Mouse (Mus musculus) forebrain, embryonic 11.5 days (tissue): ENCODE measurements around the gene Apmap. TPM values are rescaled to one million over a fixed set of nuclear protein-coding genes. Genes with fewer than 3 reads are reported as not detected.
"Not testable (repeated sequence)": the region's sequence is repeated elsewhere in the genome, so short reads cannot be mapped to it uniquely, and the experiment has no call there.

Source experiments
- ATAC-seq: fragments of 200-750 bp; cut with Nextera tagmentation; replicated peaks from 2 replicates; pipeline ENCODE4 v1.8.0; 2017; ENCODE audit warnings: moderate TSS enrichment; ENCODE audit not compliant: low FRiP score
- DNase-seq: peaks from one replicate; pipeline ENCODE4 v3.0.0-alpha.2; 2017; ENCODE audit warnings: low spot score
- H3K27ac ChIP-seq: fragments of 300-500 bp; sonication (generic); 2 replicates; pipeline ENCODE4 v1.5.1; 2014; ENCODE audit warnings: low read depth, low read length
- H3K27me3 ChIP-seq: fragments of 300-500 bp; sonication (generic); 2 replicates; pipeline ENCODE4 v1.6.1; 2014; ENCODE audit warnings: mild to moderate bottlenecking, low read length, mixed read lengths; ENCODE audit not compliant: control insufficient read depth, insufficient read depth
- H3K36me3 ChIP-seq: fragments of 300-500 bp; sonication (generic); 2 replicates; pipeline ENCODE4 v1.6.1; 2014; ENCODE audit warnings: mild to moderate bottlenecking, low read length, moderate library complexity, mixed read lengths; ENCODE audit not compliant: control insufficient read depth, insufficient read depth
- H3K4me1 ChIP-seq: fragments of 300-500 bp; sonication (generic); replicated peaks from 2 replicates; pipeline ENCODE4 v1.6.1; 2014; ENCODE audit warnings: low read length, mixed read lengths; ENCODE audit not compliant: control insufficient read depth, insufficient read depth
- H3K4me2 ChIP-seq: fragments of 300-500 bp; sonication (generic); 2 replicates; pipeline ENCODE4 v1.6.1; 2014; ENCODE audit warnings: low read depth, mild to moderate bottlenecking, low read length, moderate library complexity, mixed read lengths; ENCODE audit not compliant: severe bottlenecking
- H3K4me3 ChIP-seq: fragments of 300-500 bp; sonication (generic); 2 replicates; pipeline ENCODE4 v1.5.1; 2014; ENCODE audit warnings: low read depth, low read length
- H3K9ac ChIP-seq: fragments of 300-500 bp; sonication (generic); 2 replicates; pipeline ENCODE4 v1.6.1; 2014; ENCODE audit warnings: low read length
- H3K9me3 ChIP-seq: fragments of 300-500 bp; sonication (generic); 2 replicates; pipeline ENCODE4 v1.6.1; 2016; ENCODE audit warnings: low read length, mixed read lengths; ENCODE audit not compliant: control insufficient read depth
- WGBS: fragments of 180-500 bp; shearing (Covaris S2); extraction: QIAGEN DNeasy Blood & Tissue Kit; methylation state at CpG from one replicate; pipeline ENCODE4 v1.1.7; 2014; 5-methylcytosine and 5-hydroxymethylcytosine counted together
- polyA plus RNA-seq: library from polyadenylated mRNA; unstranded; fragments of >200 nt; fragmentation: Nextera tagmentation; extraction: Ambion mirVana; gene quantifications from 2 replicates; pipeline ENCODE4 v1.2.1, GENCODE M21; 2014

Gene Apmap
- polyA plus RNA-seq, 1 experiment from 2014 or later = 38.9 TPM

GRCm38 (mm10) chr2:150569847-150570590, 38.3 kb downstream of the Apmap start, which contains the start of gene Cst7:
Cst7 (plus strand) TSS chr2:150570415.
- 81% methylated on average over 11 of the region's 11 CpGs for WGBS
- DNase-seq (no peak), ATAC-seq (no peak)
- no peak within 1 kb of the TSS for H3K9ac ChIP-seq
- H3K36me3 ChIP-seq = no peaks in the 10 kb centered on the region
- H3K27ac ChIP-seq = no peak within 1 kb of the TSS
- H3K4me1 ChIP-seq = no peaks in the 10 kb centered on the region
- no peak within 1 kb of the TSS for H3K4me3 ChIP-seq
- no peak within 1 kb of the TSS for H3K4me2 ChIP-seq
- no peaks in the 10 kb centered on the region for H3K9me3 ChIP-seq
- H3K27me3 ChIP-seq = no peaks in the 10 kb centered on the region

- Histone ChIP-seq H3K4me2 (no peak overlapping the region), H3K27ac (no peak overlapping the region), H3K9me3 (no peaks in the 10 kb centered on the region), H3K4me3 (no peak overlapping the region), H3K9ac (no peak overlapping the region), H3K36me3 (no peaks in the 10 kb centered on the region), H3K27me3 (no peaks in the 10 kb centered on the region), H3K4me1 (no peaks in the 10 kb centered on the region)
- no peak for ATAC-seq
- 80% methylated on average over 2 of the region's 2 CpGs for WGBS
- DNase-seq = no peak
Observed at GRCm38 (mm10) chr2:150567051-150567450, 41.3 kb downstream of the Apmap start.

GRCm38 (mm10) chr2:150558568-150558967, 49.8 kb downstream of the Apmap start:
- Histone ChIP-seq H3K4me2 (no peak overlapping the region), H3K36me3 (no peaks in the 10 kb centered on the region), H3K9me3 (no peaks in the 10 kb centered on the region), H3K4me1 (no peaks in the 10 kb centered on the region), H3K9ac (no peak overlapping the region), H3K27ac (no peak overlapping the region), H3K27me3 (no peaks in the 10 kb centered on the region), H3K4me3 (no peak overlapping the region)
- no peak for DNase-seq
- peak; percentile 21; the same call in 1 of the 2 replicates for ATAC-seq
- WGBS = 69% methylated on average over 3 of the region's 3 CpGs

GRCm38 (mm10) chr2:150549576-150549975, 58.8 kb downstream of the Apmap start:
- WGBS = 88% methylated on average over 10 of the region's 10 CpGs
- H3K9ac ChIP-seq, H3K36me3 ChIP-seq, H3K4me3 ChIP-seq, ATAC-seq, H3K27me3 ChIP-seq, H3K4me1 ChIP-seq, H3K4me2 ChIP-seq, DNase-seq, H3K27ac ChIP-seq, H3K9me3 ChIP-seq: not testable (repeated sequence)

Other genes with a start within 250 kb of the Apmap start
- 9.4 and 11.7 TPM in 2 replicates for gene 3300002I08Rik, start 245.8 kb downstream of the Apmap start, polyA plus RNA-seq
- gene Zfp442, start 157.1 kb downstream of the Apmap start, polyA plus RNA-seq = 8.1 and 9.9 TPM in 2 replicates
- not detected in 2 replicates for gene Zfp345, start 123.5 kb downstream of the Apmap start, polyA plus RNA-seq
- 0.91 TPM in 1 of 2 replicates, not detected in the other for gene Cst7, start 38.2 kb downstream of the Apmap start, polyA plus RNA-seq
- gene Acss1, start 59.9 kb upstream of the Apmap start, polyA plus RNA-seq = 46.6 and 46.8 TPM in 2 replicates
- gene Vsx1, start 80.8 kb upstream of the Apmap start, polyA plus RNA-seq = 0.08 TPM in 1 of 2 replicates, not detected in the other
- 27.0 and 28.8 TPM in 2 replicates for gene Entpd6, start 140.5 kb upstream of the Apmap start, polyA plus RNA-seq
- gene Pygb, start 178.2 kb upstream of the Apmap start, polyA plus RNA-seq = 55.6 and 59.4 TPM in 2 replicates